Mouse (Mus musculus): Measurements from ENCODE around the gene Krtap12-1. TPM values are rescaled to one million over a fixed set of nuclear protein-coding genes. Genes with fewer than 3 reads are reported as not detected.
A peak's percentile ranks its signal among the peaks of the same experiment; 100 is the strongest.
"Not testable (repeated sequence)": the region's sequence is repeated elsewhere in the genome, so short reads cannot be mapped to it uniquely, and the experiment has no call there.

Gene Krtap12-1
- polyA plus RNA-seq (2015; fragmentation: Nextera tagmentation; extraction: Ambion mirVana): 1.1 and 1.8 TPM in 2 replicates

GRCm38 (mm10) chr10:77720299-77720698 lies at the start of gene Krtap12-1:
Krtap12-1 (plus strand) TSS chr10:77720599.
- not testable (repeated sequence) for ATAC-seq (ENCODE audit: insufficient number of reproducible peaks, low FRiP score, low TSS enrichment, low read depth); H3K27ac ChIP-seq (replicated peaks); H3K9ac ChIP-seq; H3K4me3 ChIP-seq (replicated peaks); H3K27me3 ChIP-seq; H3K36me3 ChIP-seq; H3K9me3 ChIP-seq (replicated peaks); H3K4me1 ChIP-seq; H3K4me2 ChIP-seq (replicated peaks)
- 88% methylated on average over 1 of the region's 1 CpGs for WGBS

GRCm38 (mm10) chr10:77670710-77671109 lies 49.7 kb upstream of the Krtap12-1 start:
- H3K27ac ChIP-seq (replicated peaks): no peak overlapping the region
- H3K27me3 ChIP-seq: peaks cover 4% of the 10 kb centered on the region; the same call in 1 of the 2 replicates
- H3K9me3 ChIP-seq (replicated peaks): no peaks in the 10 kb centered on the region
- no peak for ATAC-seq (ENCODE audit: insufficient number of reproducible peaks, low FRiP score, low TSS enrichment, low read depth)
- no peak overlapping the region for H3K9ac ChIP-seq
- H3K36me3 ChIP-seq: no peaks in the 10 kb centered on the region
- no peak overlapping the region for H3K4me3 ChIP-seq (replicated peaks)
- peaks cover 22% of the 10 kb centered on the region for H3K4me1 ChIP-seq
- 65% methylated on average over 4 of the region's 4 CpGs for WGBS
- H3K4me2 ChIP-seq (replicated peaks): no peak overlapping the region

- no peaks in the 10 kb centered on the region for H3K9me3 ChIP-seq (replicated peaks)
- H3K9ac ChIP-seq: no peak overlapping the region
- H3K27me3 ChIP-seq: peaks cover 10% of the 10 kb centered on the region; the same call in 1 of the 2 replicates
- peaks cover 17% of the 10 kb centered on the region for H3K4me1 ChIP-seq
- H3K36me3 ChIP-seq: no peaks in the 10 kb centered on the region
- WGBS: 74% methylated on average over 4 of the region's 4 CpGs
- ATAC-seq (ENCODE audit: insufficient number of reproducible peaks, low FRiP score, low TSS enrichment, low read depth): no peak
- no peak overlapping the region for H3K4me2 ChIP-seq (replicated peaks)
- no peak overlapping the region for H3K27ac ChIP-seq (replicated peaks)
- H3K4me3 ChIP-seq (replicated peaks): no peak overlapping the region
Measured at GRCm38 (mm10) chr10:77671519-77671918, 48.9 kb upstream of the Krtap12-1 start.

- Histone ChIP-seq H3K27me3 (peaks cover 28% of the 10 kb centered on the region), H3K4me1 (peaks cover 24% of the 10 kb centered on the region), H3K4me2 (replicated peaks) (no peak overlapping the region), H3K9me3 (replicated peaks) (no peaks in the 10 kb centered on the region), H3K9ac (no peak overlapping the region), H3K27ac (replicated peaks) (no peak overlapping the region), H3K4me3 (replicated peaks) (no peak overlapping the region), H3K36me3 (no peaks in the 10 kb centered on the region)
- ATAC-seq (ENCODE audit: insufficient number of reproducible peaks, low FRiP score, low TSS enrichment, low read depth): no peak
- 50% methylated on average over 13 of the region's 13 CpGs for WGBS
Measured at GRCm38 (mm10) chr10:77673765-77674164, 46.6 kb upstream of the Krtap12-1 start.

GRCm38 (mm10) chr10:77677562-77677961 lies 42.8 kb upstream of the Krtap12-1 start:
- WGBS: under 1% methylated on average over 35 of the region's 35 CpGs
- peaks cover 24% of the 10 kb centered on the region for H3K4me1 ChIP-seq

GRCm38 (mm10) chr10:77682994-77683393 lies 37.4 kb upstream of the Krtap12-1 start:
- no peak overlapping the region for H3K4me2 ChIP-seq (replicated peaks)
- peaks cover 11% of the 10 kb centered on the region for H3K4me1 ChIP-seq
- H3K27me3 ChIP-seq: peaks cover 40% of the 10 kb centered on the region
- no peaks in the 10 kb centered on the region for H3K36me3 ChIP-seq
- H3K9ac ChIP-seq: no peak overlapping the region
- no peaks in the 10 kb centered on the region for H3K9me3 ChIP-seq (replicated peaks)
- no peak overlapping the region for H3K27ac ChIP-seq (replicated peaks)
- ATAC-seq (ENCODE audit: insufficient number of reproducible peaks, low FRiP score, low TSS enrichment, low read depth): no peak
- WGBS: 62% methylated on average over 7 of the region's 7 CpGs
- H3K4me3 ChIP-seq (replicated peaks): no peak overlapping the region

More at GRCm38 (mm10) chr10:77677562-77677961, 42.8 kb upstream of the Krtap12-1 start:
- ATAC-seq (ENCODE audit: insufficient number of reproducible peaks, low FRiP score, low TSS enrichment, low read depth): peak; percentile 10; the same call in 1 of the 2 replicates
- H3K9ac ChIP-seq: 0 out of 2 replicates have a peak overlapping the region, but pooled peaks have one; percentile 10
- peak overlapping the region; percentile 70 for H3K4me2 ChIP-seq (replicated peaks)
- H3K9me3 ChIP-seq (replicated peaks): no peaks in the 10 kb centered on the region
- H3K27me3 ChIP-seq: peaks cover 31% of the 10 kb centered on the region
- H3K27ac ChIP-seq (replicated peaks): no peak overlapping the region
- H3K4me3 ChIP-seq (replicated peaks): peak overlapping the region; percentile 35
- no peaks in the 10 kb centered on the region for H3K36me3 ChIP-seq

- Histone ChIP-seq H3K4me2 (replicated peaks) (no peak overlapping the region), H3K27ac (replicated peaks) (no peak overlapping the region), H3K9ac (no peak overlapping the region), H3K36me3 (no peaks in the 10 kb centered on the region), H3K4me3 (replicated peaks) (no peak overlapping the region), H3K4me1 (peaks cover 7% of the 10 kb centered on the region; the same call in 1 of the 2 replicates), H3K9me3 (replicated peaks) (no peaks in the 10 kb centered on the region), H3K27me3 (peaks cover 31% of the 10 kb centered on the region)
- no peak for ATAC-seq (ENCODE audit: insufficient number of reproducible peaks, low FRiP score, low TSS enrichment, low read depth)
- WGBS: 12% methylated on average over 8 of the region's 8 CpGs
Measured at GRCm38 (mm10) chr10:77684181-77684580, 36.2 kb upstream of the Krtap12-1 start.

GRCm38 (mm10) chr10:77685895-77686664 lies 34.3 kb upstream of the Krtap12-1 start, which contains the start of gene Tspear:
Tspear (plus strand) TSS chr10:77686569.
- WGBS: 3% methylated on average over 22 of the region's 22 CpGs
- H3K9me3 ChIP-seq (replicated peaks): no peaks in the 10 kb centered on the region
- H3K27ac ChIP-seq (replicated peaks): peak within 1 kb of the TSS; percentile 58; the same call in 1 of the 2 replicates
- peak within 1 kb of the TSS; percentile 22 for H3K4me3 ChIP-seq (replicated peaks)
- H3K4me1 ChIP-seq: peaks cover 10% of the 10 kb centered on the region
- ATAC-seq (ENCODE audit: insufficient number of reproducible peaks, low FRiP score, low TSS enrichment, low read depth): no peak
- no peaks in the 10 kb centered on the region for H3K36me3 ChIP-seq
- no peak within 1 kb of the TSS for H3K9ac ChIP-seq
- peaks cover 31% of the 10 kb centered on the region for H3K27me3 ChIP-seq
- peak within 1 kb of the TSS; percentile 33 for H3K4me2 ChIP-seq (replicated peaks)

- 0 out of 2 replicates have a peak overlapping the region, but pooled peaks have one; percentile 58 for H3K27ac ChIP-seq (replicated peaks)
- no peak for ATAC-seq (ENCODE audit: insufficient number of reproducible peaks, low FRiP score, low TSS enrichment, low read depth)
- peaks cover 31% of the 10 kb centered on the region for H3K27me3 ChIP-seq
Measured at GRCm38 (mm10) chr10:77687021-77687420, 33.4 kb upstream of the Krtap12-1 start.

GRCm38 (mm10) chr10:77690356-77690807 lies 30.0 kb upstream of the Krtap12-1 start, which contains the start of gene Gm19402:
Gm19402 (minus strand) TSS chr10:77690757.
- not testable (repeated sequence) for ATAC-seq (ENCODE audit: insufficient number of reproducible peaks, low FRiP score, low TSS enrichment, low read depth); H3K36me3 ChIP-seq; H3K4me2 ChIP-seq (replicated peaks); H3K4me3 ChIP-seq (replicated peaks); H3K9ac ChIP-seq; H3K27ac ChIP-seq (replicated peaks); H3K4me1 ChIP-seq; H3K9me3 ChIP-seq (replicated peaks)
- WGBS: 73% methylated on average over 3 of the region's 3 CpGs
- peaks cover 27% of the 10 kb centered on the region for H3K27me3 ChIP-seq

More at GRCm38 (mm10) chr10:77687021-77687420, 33.4 kb upstream of the Krtap12-1 start:
- H3K9ac ChIP-seq: no peak overlapping the region
- H3K4me2 ChIP-seq (replicated peaks): peak overlapping the region; percentile 33
- no peaks in the 10 kb centered on the region for H3K9me3 ChIP-seq (replicated peaks)
- H3K4me3 ChIP-seq (replicated peaks): peak overlapping the region; percentile 22
- WGBS: 17% methylated on average over 10 of the region's 10 CpGs
- H3K4me1 ChIP-seq: peaks cover 10% of the 10 kb centered on the region
- H3K36me3 ChIP-seq: no peaks in the 10 kb centered on the region

- no peak for ATAC-seq (ENCODE audit: insufficient number of reproducible peaks, low FRiP score, low TSS enrichment, low read depth)
- no peaks in the 10 kb centered on the region for H3K27me3 ChIP-seq
- no peak within 1 kb of the TSS for H3K27ac ChIP-seq (replicated peaks)
- H3K4me1 ChIP-seq: no peaks in the 10 kb centered on the region
- 0 out of 2 replicates have a peak, but pooled peaks cover 5% of the 10 kb centered on the region for H3K9me3 ChIP-seq (replicated peaks)
- WGBS: 37% methylated on average over 4 of the region's 4 CpGs
- no peak within 1 kb of the TSS for H3K4me2 ChIP-seq (replicated peaks)
- no peak within 1 kb of the TSS for H3K9ac ChIP-seq
- H3K36me3 ChIP-seq: no peaks in the 10 kb centered on the region
- H3K4me3 ChIP-seq (replicated peaks): no peak within 1 kb of the TSS
Measured at GRCm38 (mm10) chr10:77697133-77697532, 23.3 kb upstream of the Krtap12-1 start, which contains the start of gene Gm9508. Gm9508 (minus strand) TSS chr10:77697233.
